Mouse (Mus musculus) lung, postnatal 14 days (tissue): ENCODE data around the gene Opn1sw.

ENCODE experiments used
- DNase-seq: peaks from one replicate; pipeline ENCODE4 v3.0.0; 2021

Gene Opn1sw

GRCm38 (mm10) chr6:29388052-29388518 lies at the start of gene Opn1sw:
TSS of gene Opn1sw (minus strand) at chr6:29388468.
- peak; percentile 15 for DNase-seq

GRCm38 (mm10) chr6:29436461-29436934 lies 48.2 kb upstream of the Opn1sw start:
- DNase-seq = peak; percentile 46

- DNase-seq = no peak
Observed at GRCm38 (mm10) chr6:29435940-29436451, 47.7 kb upstream of the Opn1sw start.

GRCm38 (mm10) chr6:29434911-29435691 lies 46.8 kb upstream of the Opn1sw start:
- no peak for DNase-seq

GRCm38 (mm10) chr6:29433804-29434795 lies 45.8 kb upstream of the Opn1sw start:
- DNase-seq = no peak

GRCm38 (mm10) chr6:29433038-29433803 lies 45.0 kb upstream of the Opn1sw start, which contains the start of gene Flnc:
TSS of gene Flnc (plus strand) at chr6:29433256.
- peak; percentile 32 for DNase-seq

GRCm38 (mm10) chr6:29432676-29433037 lies 44.4 kb upstream of the Opn1sw start:
- DNase-seq = no peak

- DNase-seq = no peak
Observed at GRCm38 (mm10) chr6:29432156-29432555, 43.9 kb upstream of the Opn1sw start.

GRCm38 (mm10) chr6:29431473-29431872 lies 43.2 kb upstream of the Opn1sw start:
- no peak for DNase-seq

- DNase-seq = no peak
Observed at GRCm38 (mm10) chr6:29430681-29431420, 42.6 kb upstream of the Opn1sw start.

GRCm38 (mm10) chr6:29428171-29428570 lies 39.9 kb upstream of the Opn1sw start:
- DNase-seq = no peak

- DNase-seq = no peak
Observed at GRCm38 (mm10) chr6:29426331-29426730, 38.1 kb upstream of the Opn1sw start.

GRCm38 (mm10) chr6:29425118-29425517 lies 36.9 kb upstream of the Opn1sw start:
- DNase-seq = no peak

GRCm38 (mm10) chr6:29420596-29420995 lies 32.3 kb upstream of the Opn1sw start:
- DNase-seq = no peak

- no peak for DNase-seq
Observed at GRCm38 (mm10) chr6:29415446-29415845, 27.2 kb upstream of the Opn1sw start.

- DNase-seq = no peak
Observed at GRCm38 (mm10) chr6:29406412-29406811, 18.1 kb upstream of the Opn1sw start.

GRCm38 (mm10) chr6:29402693-29403342 lies 14.6 kb upstream of the Opn1sw start:
- DNase-seq = peak; percentile 13

GRCm38 (mm10) chr6:29399851-29400250 lies 11.6 kb upstream of the Opn1sw start:
- no peak for DNase-seq

- DNase-seq = no peak
Observed at GRCm38 (mm10) chr6:29397575-29397974, 9.3 kb upstream of the Opn1sw start.

GRCm38 (mm10) chr6:29396714-29397540 lies 8.7 kb upstream of the Opn1sw start:
- no peak for DNase-seq
